Mouse (Mus musculus) kidney, postnatal 4 days (tissue): ENCODE results near the gene Trex2.
A peak's percentile ranks its signal among the peaks of the same experiment; 100 is the strongest.
"Not testable (repeated sequence)": the region's sequence is repeated elsewhere in the genome, so short reads cannot be mapped to it uniquely, and the experiment has no call there.

Experiments
- DNase-seq, 2 experiments: peaks; one replicate each; pipeline ENCODE4 v3.0.0; 2021; ENCODE audit warnings: mixed read lengths in 2 of 2

Trex2 gene

DNA sequence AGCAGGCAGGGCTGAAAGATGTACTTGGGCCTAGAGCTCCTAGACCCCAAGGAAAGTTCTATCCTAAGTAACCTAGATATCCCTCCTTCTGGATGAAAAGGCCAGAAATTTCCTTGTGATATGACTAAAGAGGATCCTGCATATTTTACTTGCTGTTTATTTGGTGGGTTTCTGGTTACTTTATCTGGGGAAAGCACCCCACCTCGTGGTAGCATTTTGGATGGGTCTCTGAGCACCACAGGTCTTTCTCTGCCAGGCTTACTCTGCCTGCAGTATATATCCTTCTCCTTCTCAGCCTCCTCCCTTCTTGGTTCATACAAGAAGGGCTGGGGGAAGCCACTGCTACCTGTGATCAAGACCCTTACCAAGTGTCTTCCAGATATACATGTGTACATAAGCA is 22.4 kb downstream of the Trex2 start:
- DNase-seq: no peak

DNA sequence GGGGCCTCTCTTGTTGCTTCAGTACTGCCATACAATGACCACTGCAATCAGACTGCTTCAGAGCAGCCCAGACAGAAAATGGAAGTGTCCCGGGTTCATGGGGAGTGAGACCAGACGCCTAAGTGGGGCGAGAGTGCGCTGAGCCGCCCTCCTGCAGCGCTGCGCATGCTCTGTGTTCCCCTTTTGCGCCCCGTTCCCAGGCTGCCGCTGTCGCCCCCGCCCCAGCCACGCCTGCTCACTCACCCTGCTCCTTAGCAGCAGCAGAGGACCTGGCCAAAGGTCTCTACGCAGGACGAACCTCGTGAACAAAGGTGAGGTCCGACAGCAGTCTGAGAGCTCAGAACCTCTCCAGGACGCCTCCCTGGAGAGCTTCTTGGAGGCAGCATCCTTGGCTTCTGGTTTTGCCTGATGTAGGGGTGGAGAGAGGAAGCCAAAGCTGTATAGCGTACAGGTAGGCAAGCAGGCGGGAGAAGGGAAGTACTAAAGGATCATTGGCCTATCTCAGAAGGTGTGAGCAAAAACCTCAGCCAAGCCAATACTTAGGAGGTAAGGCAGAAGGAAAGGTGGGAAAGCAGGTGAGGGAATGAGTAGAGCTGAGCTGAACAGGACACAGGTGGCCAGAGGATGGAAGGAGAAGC is 24.1 kb downstream of the Trex2 start, which contains the start of gene Zfp92:
Gene Zfp92 (plus strand): TSS at position 217 of the 638 bp plus-strand sequence.
- peak; percentile 10 to 13 for DNase-seq

DNA sequence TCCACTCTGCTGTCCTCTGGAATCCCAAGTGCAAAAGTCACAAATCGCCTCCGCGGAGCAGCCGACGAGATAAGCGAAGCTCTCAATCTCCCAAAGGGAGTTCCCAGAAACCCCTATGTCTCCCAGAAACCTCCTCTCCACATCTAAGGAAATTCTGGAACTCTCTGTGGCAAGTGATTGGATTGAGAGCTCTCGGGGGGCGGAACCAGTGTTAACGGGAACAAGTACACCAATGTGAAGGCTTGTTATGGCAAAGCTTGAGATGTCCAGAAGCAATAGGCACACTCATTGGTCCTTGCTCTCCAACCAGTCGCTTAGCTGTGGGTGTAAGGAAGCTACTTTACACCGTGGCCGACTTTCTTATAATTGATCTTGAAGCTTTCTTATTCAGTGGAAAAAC is 33.5 kb downstream of the Trex2 start:
- no peak for DNase-seq

DNA sequence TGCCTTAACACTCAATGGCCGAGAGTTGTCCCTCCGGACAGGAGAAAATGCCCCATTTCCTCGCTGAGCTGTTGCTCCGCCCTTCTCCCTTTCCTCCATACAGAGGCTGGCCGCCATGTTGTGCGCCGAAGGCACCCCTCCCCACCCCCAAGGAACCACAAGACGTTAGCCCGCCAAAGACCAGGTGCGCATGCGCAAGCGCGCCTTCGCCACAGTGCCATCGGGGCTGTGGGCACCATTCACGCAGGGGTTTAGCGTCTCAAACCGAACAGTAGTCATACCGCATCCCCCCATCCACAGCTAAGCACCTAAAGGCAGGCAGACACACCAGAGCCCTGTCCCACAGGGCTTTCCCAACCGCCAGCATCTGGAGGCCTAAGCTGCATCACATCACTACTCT is 34.2 kb downstream of the Trex2 start:
- DNase-seq: no peak

DNA sequence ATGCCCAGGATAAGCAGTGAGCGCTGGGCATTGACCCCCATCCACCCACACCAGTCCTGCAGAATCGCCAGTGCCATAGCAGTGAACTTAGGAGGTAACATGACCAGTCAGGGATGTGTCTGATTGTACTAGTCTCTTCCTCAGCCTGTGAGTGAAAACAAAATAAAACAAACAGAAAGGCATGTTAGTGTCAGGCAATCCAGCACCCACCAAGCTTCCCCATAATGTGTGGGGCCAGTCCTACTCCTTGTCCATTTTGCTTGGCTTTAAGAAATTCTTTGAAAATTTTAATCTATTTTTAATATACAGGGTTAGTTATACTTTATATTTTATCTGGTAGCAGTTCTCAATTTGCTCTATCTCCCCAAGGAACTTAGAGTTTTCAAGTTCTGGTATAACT is 36.5 kb downstream of the Trex2 start, which contains the start of gene Gm18336:
Gene Gm18336 (minus strand): TSS at position 101 of the 400 bp plus-strand sequence.
- DNase-seq: not testable (repeated sequence)

DNA sequence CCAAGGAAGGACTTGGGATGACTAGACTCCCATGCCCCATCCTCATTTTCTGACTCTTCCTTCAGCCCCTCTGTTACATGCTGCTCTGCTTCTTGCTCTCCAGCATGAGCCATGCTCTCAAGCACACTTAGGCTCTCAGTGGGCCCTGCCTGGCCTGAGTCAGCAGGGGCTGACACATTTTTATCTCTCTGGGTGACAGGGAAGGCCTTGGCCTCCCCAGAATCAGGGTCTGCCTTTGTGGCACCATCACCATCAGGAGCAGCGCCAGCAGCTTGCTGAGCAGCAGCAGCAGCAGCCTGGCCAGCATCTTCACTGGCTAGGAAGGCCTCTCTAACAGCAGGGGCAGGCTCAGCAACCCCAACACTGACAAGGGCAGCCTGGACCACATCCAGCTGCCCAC is 38.7 kb downstream of the Trex2 start:
- DNase-seq: no peak

DNA sequence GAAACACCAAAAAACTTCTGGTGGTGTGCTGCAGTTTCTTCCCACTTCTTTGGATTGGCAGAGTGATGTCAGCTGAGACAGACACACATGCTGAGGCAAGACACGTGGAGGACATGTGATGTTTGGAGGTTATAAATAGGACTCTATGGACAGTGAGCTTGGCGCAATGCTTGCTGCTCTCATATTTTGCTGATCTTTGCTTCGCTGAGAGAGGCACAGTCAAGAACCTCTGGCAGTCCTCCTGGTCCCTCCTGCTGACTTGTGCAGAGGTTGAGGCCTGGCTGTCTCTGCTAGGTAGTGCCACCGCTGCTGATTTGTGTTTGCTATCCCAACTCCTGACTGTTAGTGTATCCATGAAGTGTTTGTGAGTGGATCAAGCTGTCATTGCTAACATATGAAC is 43.7 kb downstream of the Trex2 start:
- DNase-seq: no peak

DNA sequence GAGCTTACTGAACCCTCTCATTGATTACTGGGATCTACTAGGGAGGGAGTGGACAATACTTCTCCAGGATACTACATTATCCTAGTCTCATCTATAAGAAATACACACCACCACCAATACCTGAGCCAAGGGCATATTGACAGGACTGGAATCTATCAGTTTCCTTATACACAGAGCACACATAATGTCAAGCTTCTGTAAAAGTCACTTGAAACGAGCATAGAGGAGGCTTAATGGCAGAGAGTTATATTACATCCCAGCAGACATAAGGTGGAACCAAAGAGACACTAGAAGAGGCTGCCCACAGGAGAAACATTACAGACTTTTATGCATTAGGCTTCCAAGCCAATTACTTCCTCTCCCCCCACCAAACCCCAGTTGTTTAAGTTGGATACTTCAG is 50.2 kb downstream of the Trex2 start:
- DNase-seq: no peak

DNA sequence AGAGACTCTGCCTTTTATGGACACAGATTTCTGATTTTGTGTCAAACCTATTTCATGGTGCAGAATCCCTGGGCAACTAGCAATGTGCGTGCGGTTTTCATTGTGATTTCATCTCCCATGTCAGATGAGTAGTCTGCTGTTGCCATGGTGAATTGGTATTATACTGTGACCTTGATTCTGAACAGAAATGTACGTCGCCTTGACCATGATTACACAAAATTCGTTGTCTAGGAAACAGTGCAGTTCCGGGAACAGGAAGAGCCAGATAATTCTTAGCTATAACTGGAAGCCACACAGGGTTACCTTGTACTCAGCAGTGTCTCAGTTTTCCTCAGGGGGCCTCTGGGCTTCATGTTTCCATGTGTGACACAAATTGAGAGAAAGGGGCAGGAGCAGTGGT is 50.7 kb downstream of the Trex2 start:
- DNase-seq: no peak
